Mouse (Mus musculus) kidney, adult 2 months (tissue): ENCODE results near the gene Nipsnap3a.

Source experiments
- CTCF ChIP-seq: fragments of 200-500 bp; conservative IDR thresholded peaks from 2 replicates; pipeline ENCODE4 v1.5.1; 2011; ENCODE audit warnings: low read depth, mild to moderate bottlenecking, control low read depth, low read length, moderate library complexity, mixed read lengths; ENCODE audit not compliant: insufficient read depth, insufficient read length
- POLR2A ChIP-seq: fragments of 200-500 bp; IDR thresholded peaks from one replicate; pipeline ENCODE4 v1.6.1; 2011; ENCODE audit warnings: low read depth, low read length, control low read depth

GRCm38 (mm10) chr4:53000154-53000553 is 11.1 kb downstream of the Nipsnap3a start:
- TF ChIP-seq CTCF = no peak
- TF ChIP-seq POLR2A = no peak
